Mouse (Mus musculus) kidney, adult 18-20 months (tissue): ENCODE measurements around the gene Ctnnbip1.
A peak's percentile ranks its signal among the peaks of the same experiment; 100 is the strongest.

Source experiments
- DNase-seq: peaks from one replicate; pipeline ENCODE4 v3.0.0; 2021

The Ctnnbip1 gene

DNA sequence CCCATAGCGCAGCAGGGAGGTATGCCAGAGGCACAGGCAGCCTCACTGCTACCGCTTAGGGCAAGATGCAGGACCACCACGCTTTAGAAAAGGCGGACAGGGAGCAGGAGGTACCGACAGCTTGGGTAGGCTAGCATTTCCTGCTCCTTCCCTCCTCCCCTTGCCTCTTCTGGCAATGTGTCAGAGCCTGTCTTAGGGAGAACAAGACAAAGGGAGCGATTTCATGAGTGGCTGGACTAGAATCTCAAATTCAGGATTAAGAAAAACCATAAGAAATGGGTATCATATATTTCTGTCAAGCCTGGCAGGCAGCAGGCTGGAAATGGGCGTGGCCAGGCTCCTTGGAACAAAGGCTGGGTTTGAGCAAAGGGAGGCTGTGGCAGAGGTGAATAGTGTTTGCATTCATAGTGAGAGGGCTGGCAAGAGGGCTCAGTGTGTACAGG lies 44.9 kb downstream of the Ctnnbip1 start:
- DNase-seq = no peak

DNA sequence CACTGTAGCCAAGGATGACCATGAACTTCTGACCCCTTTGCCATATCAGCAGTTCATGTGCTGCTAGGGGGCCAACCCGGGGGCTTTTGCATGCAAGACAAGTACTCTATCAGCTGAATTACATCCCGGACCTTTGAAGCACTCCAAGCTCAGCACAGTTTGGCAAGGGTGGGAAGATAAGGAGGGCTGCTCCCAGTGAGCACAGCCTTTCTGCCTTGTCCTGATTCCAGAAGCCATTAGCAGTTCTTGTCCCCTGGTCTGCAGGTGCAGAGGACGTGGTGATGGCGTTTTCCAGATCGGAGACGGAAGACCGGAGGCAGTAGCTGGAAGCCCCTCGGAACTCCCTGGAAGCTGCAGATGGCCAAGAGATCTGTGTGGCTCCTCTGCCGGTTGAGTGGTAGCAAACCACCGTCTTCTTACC lies 45.9 kb downstream of the Ctnnbip1 start:
- no peak for DNase-seq

DNA sequence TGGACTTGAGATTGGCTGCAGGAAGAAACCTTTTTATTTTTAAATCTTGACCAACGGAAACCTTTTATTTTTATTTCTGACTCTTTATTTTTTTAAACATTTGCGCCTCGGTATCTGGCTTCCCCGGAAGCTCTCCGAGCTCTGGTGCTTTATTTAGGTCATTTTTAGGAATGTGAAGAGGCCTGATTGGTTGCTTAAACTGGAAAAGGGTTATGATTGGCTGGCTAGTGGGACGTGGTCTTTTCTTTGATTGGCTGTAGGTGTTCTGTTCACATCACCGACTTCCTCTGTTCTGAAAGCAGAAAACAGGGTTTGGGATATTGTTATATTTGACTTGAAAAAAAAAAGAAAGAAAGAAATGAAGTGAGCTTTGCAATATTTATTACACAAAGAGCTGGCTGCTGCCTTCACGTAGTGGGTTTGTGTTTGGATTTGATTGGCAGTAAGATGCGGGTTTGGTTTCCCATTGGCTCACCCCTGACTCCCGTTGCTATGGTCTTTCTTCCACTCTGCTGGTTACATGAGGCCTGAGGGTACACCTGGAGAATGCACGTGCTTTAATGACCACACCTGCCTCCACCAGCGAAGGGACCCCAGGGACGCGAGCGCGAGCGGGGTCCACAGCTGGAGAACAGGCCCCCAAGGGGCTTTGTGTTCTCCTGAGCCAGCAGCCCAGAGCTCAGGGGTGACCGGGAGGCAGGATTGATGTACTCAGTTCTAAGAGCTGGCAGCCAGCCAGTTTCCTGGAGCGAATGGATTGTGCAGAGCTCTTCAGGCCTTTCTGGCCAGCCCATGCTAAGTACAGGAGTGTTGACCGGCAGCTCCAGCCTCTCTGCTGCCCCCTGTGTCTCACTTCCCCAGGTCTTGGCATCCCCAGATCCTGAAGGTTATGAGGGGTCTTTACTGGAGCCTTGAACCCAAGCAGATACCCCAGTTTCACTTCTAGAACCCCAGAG lies 46.7 kb downstream of the Ctnnbip1 start:
- DNase-seq = peak; percentile 76

DNA sequence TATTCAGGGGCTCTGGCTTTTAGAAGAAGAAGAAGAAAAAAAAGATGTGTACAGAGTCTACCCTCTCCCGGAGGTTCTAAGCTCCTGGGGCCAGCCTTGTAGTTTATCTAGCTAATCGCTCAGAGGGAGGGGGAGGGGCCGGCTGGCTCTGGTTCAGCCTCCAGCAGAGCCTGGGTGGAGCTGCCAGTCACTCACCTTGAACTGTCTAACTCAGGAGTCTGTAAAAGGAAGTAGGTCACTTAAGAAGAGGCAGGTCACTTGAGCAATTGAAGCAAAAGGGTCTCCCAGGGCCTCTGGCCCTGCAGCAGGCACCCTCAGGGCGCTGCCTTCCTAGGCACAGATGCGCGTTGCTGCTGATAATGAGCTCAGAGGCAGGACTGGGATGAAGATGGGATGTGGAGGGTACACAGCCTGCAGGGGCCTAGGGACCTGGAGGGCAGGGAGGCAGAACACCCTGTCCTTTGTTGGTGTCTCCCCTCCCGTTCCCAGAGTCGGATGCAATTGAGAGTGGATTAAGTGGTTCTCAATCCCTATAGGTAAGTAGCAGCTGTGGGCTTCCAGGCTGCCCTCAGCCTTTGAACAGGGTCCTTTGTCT lies 49.5 kb downstream of the Ctnnbip1 start:
- peak; percentile 69 for DNase-seq

DNA sequence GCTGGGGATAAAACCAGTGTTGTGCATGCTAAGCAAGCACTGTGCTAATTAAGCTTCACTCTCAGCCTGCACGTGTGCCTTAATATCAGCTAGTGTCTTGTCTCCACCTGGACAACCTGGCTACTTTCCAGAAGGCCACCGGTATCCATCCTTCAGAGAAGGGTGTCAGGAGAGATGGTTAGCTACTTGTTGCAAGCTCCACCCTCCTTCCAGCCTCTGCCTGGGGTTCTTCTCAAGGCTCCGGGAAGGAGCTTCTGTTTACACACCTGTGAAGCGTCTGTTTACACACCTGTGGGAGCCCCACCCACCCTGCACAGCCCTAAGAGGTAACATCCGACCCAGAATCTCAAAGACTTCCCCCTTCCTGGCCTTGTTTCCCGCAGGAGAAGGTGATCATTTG lies 50.6 kb downstream of the Ctnnbip1 start:
- no peak for DNase-seq

DNA sequence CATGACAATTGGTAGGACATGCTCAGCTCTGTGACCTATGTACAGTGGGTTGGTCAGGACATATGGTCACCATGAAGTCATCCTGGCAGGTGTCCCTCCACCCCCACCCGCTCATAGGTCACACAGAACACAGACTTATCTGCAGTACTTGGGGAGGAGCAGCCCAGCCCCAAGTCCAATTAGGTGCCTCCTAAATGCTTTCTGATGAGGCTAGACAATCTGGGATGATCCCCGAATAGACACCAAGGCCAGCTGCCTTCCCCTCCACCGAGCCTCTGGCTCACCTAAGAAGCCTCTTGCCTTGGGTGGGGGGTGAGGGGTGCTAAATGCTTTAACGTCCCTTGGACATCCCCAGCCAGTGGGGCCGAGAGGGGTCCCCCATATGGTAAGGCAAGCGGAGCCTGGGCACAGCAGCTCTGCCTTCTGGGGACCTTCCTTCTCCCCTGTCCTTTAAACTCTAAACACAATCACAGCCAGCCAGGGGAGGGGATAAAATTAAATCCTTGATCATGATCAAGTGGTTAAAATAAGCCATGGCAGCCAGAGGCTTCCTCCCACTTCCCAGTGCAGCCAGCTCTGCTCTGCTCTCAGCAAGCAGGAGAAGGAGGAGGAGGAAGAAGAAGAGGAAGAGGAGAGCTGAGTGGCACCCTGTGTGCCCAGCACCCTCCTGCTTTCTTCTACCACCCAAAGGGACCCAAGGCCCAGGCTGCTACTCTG lies 51.9 kb downstream of the Ctnnbip1 start:
- DNase-seq = no peak

DNA sequence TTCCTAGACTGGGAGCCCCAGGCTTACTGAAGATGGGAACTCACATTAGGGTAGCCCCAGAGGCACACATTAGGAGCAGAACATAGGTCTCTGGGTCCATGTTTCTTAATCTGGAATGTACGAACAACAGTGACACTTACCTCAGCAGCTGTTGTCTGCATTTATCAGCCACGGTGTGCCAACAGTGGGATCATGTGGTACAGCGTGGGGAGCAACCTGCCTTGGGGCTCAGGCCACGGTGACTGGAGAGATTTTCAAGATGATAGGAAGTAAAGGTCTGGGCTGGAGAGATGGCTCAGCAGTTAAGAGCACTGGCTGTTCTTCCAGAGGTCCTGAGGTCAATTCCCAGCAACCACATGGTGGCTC lies 52.4 kb downstream of the Ctnnbip1 start:
- no peak for DNase-seq

DNA sequence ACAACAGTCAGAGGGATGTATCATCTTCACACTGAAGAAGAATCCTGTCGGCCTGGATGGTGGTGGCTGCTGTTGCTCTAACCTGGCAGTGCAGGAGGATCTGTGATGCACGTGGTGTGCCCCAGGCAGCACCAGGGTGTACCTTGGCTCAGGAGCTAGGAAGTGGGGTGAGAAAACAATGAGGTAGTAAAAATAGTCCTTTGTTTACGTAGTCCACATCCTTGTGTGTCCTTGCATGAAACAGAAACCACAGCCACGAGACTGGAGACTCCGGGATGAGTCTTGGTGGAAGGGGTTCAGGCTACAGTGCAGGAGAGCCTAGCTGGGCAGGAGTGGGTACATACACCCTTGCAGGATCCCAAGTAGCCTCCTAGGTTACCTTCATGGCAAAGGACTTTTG lies 53.2 kb downstream of the Ctnnbip1 start:
- no peak for DNase-seq

DNA sequence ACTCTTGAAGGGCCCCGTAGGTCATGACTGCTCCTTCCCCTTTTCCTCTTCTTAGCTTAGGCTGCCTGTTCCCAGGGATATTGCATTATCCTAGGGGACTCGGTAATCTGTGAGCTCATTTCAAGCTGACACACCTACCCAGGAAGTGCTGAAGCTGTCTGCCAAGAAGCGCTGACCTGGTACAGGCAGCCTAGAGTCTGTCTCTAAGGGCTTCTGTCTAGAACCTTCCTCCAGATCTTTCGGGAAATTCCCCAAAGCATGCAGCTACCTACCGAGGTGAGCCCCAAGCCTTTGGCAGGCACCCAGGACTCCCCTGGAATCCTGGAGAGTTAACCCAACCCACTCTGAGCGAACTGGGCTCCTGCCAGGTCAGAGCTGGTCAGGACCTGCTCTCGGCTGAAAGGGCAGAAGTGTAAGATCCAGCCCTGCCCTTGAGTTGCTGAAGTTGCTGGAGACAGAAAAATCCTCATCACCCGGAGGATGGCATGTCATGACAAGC lies 53.7 kb downstream of the Ctnnbip1 start:
- DNase-seq = peak; percentile 92

DNA sequence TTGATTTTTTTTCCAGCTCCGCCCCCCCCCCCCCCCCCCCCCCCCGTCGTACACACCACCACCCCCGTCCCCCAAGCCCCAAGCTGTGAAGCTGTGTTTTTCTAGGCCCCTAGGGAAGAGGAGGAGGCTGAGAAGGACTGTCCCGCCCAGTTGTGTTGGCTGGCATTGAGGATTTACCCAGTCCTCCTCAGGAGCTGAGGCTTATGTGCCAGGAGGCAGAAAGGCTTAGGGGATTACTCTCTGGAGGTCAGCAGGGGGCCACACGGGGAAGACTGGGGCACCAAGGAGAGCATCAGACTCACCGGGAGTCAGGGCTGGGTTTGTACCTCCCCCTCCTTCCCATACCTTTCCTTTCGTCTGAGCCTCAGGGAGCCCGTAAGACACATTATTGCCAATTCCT lies 54.4 kb downstream of the Ctnnbip1 start:
- DNase-seq = peak; percentile 13

DNA sequence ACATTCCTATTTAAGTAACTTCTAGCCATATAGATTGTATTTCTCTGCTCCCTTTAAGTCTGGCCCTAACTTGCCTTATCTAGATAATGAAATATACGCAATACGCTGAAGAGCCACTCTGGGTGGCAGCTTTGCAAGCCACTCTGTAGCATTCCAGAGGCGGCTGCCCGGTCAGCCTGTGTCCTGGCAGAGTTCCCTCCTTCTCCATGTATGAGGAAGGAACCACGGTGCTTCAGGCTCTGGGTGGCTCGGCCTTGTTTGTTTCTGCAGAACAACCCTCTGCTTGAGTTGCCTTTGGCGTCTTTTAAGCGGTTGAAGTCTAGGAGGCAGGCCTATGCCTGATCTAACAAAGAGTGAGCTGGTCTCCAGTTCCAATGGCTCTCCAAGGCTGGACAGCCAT lies 54.8 kb downstream of the Ctnnbip1 start:
- peak; percentile 43 for DNase-seq

DNA sequence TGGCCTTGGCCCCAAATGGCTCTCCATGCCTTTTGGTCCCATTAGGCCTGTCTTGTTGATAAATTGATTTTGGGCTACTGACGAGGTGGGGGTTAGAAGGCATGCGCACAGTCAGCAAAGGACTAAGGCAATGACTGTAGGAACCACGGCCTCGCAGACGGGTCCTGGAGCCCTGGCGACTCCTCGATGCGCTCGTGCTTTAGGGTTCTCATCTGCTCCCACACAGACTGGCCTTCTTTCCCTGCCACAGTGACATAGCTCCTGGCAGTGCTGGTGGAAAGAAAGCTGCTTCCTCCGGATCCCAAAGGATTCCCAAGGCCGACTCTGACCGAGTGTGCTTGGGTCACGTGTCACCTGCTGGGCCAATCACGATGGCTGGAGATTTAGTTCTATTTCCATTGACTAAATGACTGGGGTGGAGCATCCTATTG lies 56.4 kb downstream of the Ctnnbip1 start:
- DNase-seq = peak; percentile 23

DNA sequence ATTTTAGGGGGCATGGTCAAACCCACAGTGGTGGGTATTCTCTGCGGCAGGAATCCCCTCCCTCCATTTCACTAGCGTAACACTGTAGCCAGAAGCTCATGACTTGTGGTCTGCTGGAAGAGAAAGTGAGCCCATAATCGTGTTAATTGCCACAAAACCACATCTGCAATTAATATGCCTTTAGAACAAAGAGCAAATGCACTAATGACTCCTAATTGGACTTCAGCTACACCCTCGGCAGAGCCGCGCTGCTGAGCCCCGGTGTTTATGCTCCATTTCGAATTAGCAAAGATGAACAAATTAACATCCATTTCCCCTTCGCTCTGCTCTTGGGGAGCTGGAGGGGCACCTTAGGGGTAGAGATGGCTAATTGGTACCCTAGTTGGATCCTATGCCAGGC lies 58.0 kb downstream of the Ctnnbip1 start:
- DNase-seq = no peak

DNA sequence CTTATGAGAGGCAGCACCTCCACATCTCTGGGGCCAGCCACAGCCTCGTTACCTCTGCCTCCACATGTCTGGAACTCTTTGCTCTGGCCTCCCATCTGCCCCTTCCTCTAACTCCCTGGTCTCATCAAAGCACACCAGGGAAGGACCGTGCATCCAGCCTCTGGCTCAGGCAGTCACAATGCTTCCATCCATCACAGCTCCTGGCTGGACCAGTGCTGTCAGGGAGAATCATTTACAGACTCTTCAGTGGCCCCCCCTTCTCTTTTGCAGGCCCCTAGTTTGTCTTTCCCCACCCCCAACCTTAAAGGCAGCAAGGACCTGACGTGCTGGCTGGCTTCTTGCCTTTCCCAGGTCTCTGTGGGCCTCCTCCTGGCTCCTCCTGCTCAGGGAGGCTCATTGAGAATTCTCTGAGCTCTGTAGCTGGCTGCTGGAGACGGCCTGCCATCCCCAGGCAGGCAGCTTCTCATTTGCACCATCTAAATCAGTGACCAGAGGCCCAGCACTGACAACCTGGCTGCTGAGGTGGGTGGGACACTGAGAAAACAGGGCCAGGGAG lies 59.0 kb downstream of the Ctnnbip1 start:
- DNase-seq = no peak

DNA sequence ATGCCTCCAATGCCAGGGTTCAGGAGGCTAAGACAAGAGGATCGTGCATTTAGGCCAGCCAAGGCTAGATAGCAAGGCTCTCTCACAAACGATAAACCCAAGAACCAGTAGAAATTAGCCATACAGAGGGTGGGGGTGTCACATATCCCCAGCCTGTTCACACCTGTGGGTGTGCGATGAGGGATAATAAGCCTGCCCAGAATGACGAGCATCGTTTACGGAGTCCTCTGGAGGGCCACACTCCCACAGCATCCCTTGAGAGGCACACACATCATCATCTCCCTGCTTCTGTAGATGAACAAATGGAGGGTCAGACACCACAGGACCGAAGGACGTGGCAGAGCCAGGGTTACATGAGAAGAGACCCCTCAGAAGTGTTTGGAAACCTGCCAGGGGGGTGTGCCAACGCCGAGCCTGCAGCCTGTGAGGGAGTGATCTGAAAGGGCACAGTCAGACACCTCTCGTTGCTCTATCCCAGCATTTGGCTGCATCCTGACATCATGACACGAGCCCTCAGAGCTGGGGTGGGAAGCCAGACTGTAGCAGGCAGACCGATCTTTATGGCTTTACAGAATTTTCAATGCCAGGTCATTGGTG lies 60.1 kb downstream of the Ctnnbip1 start:
- DNase-seq = no peak

DNA sequence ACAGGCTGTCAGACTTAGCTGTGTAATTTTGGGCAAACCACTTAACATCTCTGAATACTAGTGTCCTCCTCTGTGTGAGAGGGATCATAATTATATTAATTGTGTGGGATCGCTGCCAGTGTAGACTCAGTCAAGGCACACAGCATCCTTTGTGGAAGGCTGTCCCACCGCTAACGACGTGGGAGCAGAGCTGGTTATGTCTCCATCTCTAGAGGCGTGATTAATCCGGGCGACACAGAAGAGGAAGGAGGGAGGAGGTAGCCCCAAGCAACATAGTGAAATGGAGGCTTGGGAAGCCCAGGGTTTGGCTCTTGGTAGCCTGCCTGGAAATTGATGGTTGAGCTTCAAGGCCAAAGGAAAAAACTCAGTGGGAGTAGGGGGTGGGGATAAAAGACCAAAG lies 60.8 kb downstream of the Ctnnbip1 start:
- no peak for DNase-seq

DNA sequence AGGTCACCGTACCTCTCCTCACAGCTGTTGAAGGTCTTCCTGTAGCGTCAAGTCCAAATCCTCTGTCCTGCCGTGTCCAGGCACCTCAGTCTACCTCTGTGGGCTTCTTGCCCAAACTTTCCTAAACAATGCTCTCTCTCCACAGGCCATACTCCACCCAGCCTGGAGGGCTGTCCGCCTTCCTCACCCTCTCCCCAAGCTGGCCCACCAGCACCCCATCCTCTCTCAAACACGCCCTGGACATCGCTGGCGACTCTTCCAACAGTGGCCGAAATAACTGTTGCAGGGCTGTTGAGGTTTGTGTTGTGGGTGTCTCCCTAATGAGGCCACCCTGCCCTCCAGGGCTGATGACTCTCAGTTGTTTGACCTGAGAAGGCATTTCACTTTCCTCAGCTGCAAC lies 67.2 kb downstream of the Ctnnbip1 start:
- DNase-seq = no peak

DNA sequence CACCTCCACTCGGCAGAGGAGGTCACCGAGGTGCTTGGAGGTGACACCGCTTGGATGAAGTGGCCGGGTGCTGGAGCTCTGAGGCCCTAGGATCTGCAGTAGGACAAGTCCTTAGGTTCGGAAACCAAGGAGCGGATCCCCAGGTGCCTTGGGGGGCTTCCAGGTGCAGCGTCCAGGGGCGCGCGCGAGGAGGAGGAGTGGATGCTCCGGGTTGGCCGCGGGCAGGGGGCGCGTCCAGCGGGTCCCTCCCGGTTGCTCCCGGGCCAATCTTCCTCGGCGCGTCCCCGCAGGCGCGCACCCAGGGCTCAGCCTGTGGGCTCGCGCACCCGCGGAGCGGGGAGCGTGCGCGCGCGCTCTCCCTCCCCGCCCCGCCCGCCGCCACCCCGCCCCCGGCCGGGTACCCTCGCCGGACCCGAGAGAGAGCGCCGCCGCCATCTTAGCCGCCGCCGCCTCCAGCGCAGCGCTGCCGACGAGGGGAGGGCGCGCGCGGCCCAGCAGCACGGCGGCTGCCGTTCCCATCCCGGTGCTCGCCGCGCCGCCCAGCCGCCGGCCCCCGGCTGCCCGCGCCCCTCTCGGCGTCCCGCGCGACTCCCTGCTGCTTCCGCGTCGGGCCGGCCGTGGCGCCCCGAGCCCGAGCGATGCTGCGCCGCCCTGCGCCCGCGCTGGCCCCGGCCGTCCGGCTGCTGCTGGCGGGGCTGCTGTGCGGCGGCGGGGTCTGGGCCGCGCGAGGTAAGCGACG lies 68.2 kb downstream of the Ctnnbip1 start, which contains the start of gene Clstn1:
Clstn1 (plus strand) TSS at position 425 of the 739 bp plus-strand sequence.
- DNase-seq = peak; percentile 62

DNA sequence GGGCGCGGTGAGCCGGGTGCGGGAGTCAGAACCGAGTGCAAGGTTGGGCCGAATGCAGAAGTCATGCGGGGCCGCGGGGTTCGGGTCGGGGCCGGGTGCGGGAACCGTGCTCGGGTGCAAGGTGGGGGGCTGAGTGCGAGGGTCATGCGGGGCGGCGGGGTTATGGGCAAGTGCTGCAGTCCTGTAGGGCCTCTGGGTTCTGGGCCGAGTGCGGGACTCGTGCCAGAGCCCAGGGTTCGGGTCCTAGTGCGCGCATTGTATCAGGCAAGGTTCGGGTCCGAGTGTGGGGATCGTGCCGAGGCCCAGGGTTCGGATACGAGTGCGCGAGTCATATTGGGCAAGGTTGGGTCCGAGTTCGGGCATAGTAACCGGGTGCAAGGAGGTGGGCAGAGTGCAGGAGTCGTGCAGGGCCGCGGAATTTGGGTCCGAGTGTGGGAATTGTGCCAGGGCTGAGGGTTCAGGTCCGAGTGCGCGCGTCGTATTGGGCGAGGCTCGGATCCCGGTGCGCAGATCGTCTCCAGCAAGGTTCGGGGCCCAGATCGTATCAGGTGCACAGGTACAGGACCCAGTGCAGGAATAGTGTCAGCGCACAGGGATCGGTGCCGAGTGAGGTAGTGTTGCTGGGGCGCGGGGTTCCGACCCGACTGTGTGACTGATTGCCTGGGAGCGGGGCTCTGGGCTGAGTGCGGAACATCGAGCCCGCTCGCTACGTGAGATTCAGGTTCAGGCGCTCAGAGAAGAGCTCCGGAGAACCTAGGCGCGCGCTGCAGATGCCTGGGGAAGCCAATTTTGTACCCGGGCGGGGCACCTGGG lies 69.0 kb downstream of the Ctnnbip1 start:
- peak; percentile 43 for DNase-seq

DNA sequence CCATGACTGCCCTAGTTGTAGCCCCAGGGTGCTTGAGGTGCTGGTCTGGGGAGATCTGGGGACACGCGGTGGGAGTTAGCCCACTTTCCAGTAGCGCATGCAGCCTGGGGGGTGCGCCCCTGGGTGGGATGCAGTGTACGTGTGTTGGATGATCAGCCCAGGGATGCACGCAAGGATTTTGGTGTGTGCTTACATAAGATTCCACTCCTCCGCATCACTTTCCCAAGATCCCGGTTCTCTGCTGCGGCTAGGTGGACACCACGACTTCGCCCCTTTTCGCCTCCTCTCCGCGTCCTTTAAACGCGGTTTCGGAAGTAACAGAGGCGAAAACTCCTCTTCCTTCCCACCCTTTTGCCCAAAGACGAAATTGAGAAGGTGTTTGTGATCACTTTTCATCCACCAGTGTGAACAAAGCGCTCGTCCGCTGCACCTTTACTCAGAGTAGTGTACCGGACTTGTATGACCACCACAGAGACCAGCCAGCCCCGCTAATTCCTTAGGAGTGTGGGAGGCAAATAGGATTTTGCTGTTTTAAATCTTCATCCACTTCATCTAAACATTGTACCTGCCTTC lies 69.6 kb downstream of the Ctnnbip1 start:
- DNase-seq = no peak

DNA sequence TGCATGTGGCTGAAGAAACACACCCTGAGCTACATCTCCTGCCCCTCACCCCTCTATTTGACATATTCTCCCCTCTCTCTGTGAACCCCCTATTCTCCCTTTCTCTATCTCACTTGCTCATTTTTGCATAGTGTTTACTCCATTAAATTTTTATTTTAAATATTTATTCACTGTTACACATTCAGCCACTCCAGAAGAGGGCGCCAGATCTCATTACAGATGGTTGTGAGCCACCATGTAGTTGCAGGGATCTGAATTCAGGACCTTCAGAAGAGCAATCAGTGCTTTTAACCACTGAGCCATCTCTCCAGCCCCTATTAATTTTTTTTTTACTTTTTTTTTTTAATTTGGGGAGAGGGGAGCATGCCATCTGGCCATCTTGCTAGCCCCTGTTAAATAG lies 72.2 kb downstream of the Ctnnbip1 start:
- no peak for DNase-seq
